Mouse (Mus musculus) midbrain, embryonic 16.5 days (tissue): ENCODE data around the gene Cgn. TPM values are rescaled to one million over a fixed set of nuclear protein-coding genes. Genes with fewer than 3 reads are reported as not detected.
A peak's percentile ranks its signal among the peaks of the same experiment; 100 is the strongest.
"Not testable (repeated sequence)": the region's sequence is repeated elsewhere in the genome, so short reads cannot be mapped to it uniquely, and the experiment has no call there.

ENCODE experiments used
- ATAC-seq: fragments of 200-750 bp; cut with Nextera tagmentation; 2 replicates; pipeline ENCODE4 v1.8.0; 2017; ENCODE audit warnings: moderate TSS enrichment
- H3K27ac ChIP-seq: fragments of 300-500 bp; sonication (generic); 2 replicates; pipeline ENCODE4 v1.5.1; 2014; ENCODE audit warnings: mild to moderate bottlenecking, low read length, mixed read lengths
- H3K27me3 ChIP-seq: fragments of 300-500 bp; sonication (generic); 2 replicates; pipeline ENCODE4 v1.6.1; 2014; ENCODE audit warnings: low read depth, low read length, mixed read lengths; ENCODE audit not compliant: control insufficient read depth, insufficient read depth
- H3K36me3 ChIP-seq: fragments of 300-500 bp; sonication (generic); 2 replicates; pipeline ENCODE4 v1.6.1; 2014; ENCODE audit warnings: mild to moderate bottlenecking, low read length, moderate library complexity, mixed read lengths; ENCODE audit not compliant: control insufficient read depth, insufficient read depth
- H3K4me1 ChIP-seq: fragments of 300-500 bp; sonication (generic); 2 replicates; pipeline ENCODE4 v1.6.1; 2014; ENCODE audit warnings: mild to moderate bottlenecking, low read length, mixed read lengths; ENCODE audit not compliant: control insufficient read depth, insufficient read depth
- H3K4me2 ChIP-seq: fragments of 300-500 bp; sonication (generic); 2 replicates; pipeline ENCODE4 v1.6.1; 2014; ENCODE audit warnings: mild to moderate bottlenecking, low read length, mixed read lengths
- H3K4me3 ChIP-seq: fragments of 300-500 bp; sonication (generic); 2 replicates; pipeline ENCODE4 v1.5.1; 2014; ENCODE audit warnings: low read depth, mild to moderate bottlenecking, low read length, moderate library complexity, mixed read lengths
- H3K9ac ChIP-seq: fragments of 300-500 bp; sonication (generic); 2 replicates; pipeline ENCODE4 v1.6.1; 2014; ENCODE audit warnings: low read depth, low read length, mixed read lengths
- H3K9me3 ChIP-seq: fragments of 300-500 bp; sonication (generic); replicated peaks from 2 replicates; pipeline ENCODE4 v1.6.1; 2014; ENCODE audit warnings: mild to moderate bottlenecking, low read length, mixed read lengths; ENCODE audit not compliant: control insufficient read depth, poor library complexity, severe bottlenecking
- WGBS: fragments of 180-500 bp; shearing (Covaris S2); extraction: QIAGEN DNeasy Blood & Tissue Kit; methylation state at CpG from one replicate; pipeline ENCODE4 v1.1.7; 2014; 5-methylcytosine and 5-hydroxymethylcytosine counted together
- polyA plus RNA-seq: library from polyadenylated mRNA; unstranded; fragments of >200 nt; fragmentation: Nextera tagmentation; extraction: Ambion mirVana; gene quantifications from 2 replicates; pipeline ENCODE4 v1.2.1, GENCODE M21; 2015

The Cgn gene
- polyA plus RNA-seq, 1 experiment from 2014 or later = 16.9 TPM

DNA sequence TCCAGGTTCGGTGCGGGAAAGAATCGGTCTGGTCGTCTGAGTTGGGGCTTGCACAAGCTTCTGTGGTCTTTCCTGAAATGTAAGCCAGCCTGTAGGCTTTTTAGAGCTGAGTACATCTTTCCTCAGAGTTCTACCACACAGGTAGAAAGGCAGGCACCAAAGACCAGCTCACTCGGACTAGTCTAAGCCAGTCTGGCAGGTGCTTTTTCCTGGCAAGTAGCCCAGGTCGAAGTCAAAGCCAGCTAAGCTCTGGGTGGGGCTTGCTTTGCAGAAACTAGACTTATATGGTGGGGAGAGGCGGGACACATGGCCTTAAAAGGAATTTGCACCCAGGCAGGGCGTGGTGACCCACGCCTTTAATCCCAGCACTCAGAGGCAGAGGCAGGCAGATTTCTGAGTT lies 27.9 kb downstream of the Cgn start:
- not testable (repeated sequence) for H3K4me2 ChIP-seq, H3K9me3 ChIP-seq, H3K27ac ChIP-seq, H3K4me1 ChIP-seq, H3K4me3 ChIP-seq, H3K9ac ChIP-seq, H3K36me3 ChIP-seq, H3K27me3 ChIP-seq
- 44% methylated on average over 4 of the region's 9 CpGs for WGBS
- peak; percentile 73 for ATAC-seq

GRCm38 (mm10) chr3:94758056-94758409 lies 28.3 kb downstream of the Cgn start:
- H3K4me3 ChIP-seq = peak overlapping the region; percentile 34
- H3K4me1 ChIP-seq, H3K9me3 ChIP-seq, H3K36me3 ChIP-seq, H3K9ac ChIP-seq, H3K27ac ChIP-seq, H3K27me3 ChIP-seq: not testable (repeated sequence)
- H3K4me2 ChIP-seq = peak overlapping the region; percentile 33
- 0% methylated on average over 12 of the region's 31 CpGs for WGBS
- peak; percentile 94 for ATAC-seq

DNA sequence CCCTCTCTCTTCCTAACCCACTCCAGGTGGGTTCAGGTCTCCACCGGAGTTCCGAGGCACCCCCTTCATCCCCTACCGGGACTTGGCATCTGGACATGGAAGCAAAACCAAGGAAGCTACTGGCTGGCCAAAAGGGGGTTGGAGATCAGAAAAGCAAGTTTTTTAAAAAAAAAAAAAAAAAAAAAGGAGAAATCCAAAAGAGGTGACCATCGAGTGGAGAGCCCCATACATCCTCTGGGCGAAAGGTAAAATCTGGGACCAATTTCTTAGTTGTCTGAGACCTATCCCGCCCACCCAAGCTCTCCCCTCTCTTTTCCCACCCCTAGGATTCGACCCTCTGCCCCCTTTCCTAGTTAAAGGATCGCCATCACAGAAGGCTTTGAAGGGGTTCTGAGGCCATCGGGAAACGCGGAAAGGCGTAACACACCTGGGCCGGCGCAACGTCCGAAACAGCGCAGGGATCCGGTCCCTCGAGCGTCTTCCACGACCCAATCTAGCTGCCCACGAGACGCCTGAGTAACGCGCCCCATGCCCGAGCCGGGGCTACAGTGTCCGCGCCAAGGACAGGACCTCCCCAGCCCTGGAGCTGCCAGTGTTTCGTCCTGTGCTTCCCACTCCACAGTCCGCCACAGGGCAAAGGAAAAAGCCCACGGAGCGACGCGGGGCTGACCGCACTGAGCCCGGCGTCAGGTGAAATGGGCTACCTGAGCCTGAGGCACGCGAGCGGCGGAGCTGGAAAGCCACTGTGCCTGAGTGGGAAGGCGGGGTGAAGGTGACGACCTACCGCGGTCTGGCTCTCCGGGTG lies 28.8 kb downstream of the Cgn start:
- not testable (repeated sequence) for H3K9me3 ChIP-seq, H3K27ac ChIP-seq, H3K4me1 ChIP-seq, H3K27me3 ChIP-seq, H3K36me3 ChIP-seq
- Histone ChIP-seq H3K9ac (0 out of 2 replicates have a peak overlapping the region, but pooled peaks have one; percentile 35), H3K4me2 (peak overlapping the region; percentile 54), H3K4me3 (peak overlapping the region; percentile 34)
- WGBS = 5% methylated on average over 21 of the region's 47 CpGs
- peak; percentile 78 for ATAC-seq

DNA sequence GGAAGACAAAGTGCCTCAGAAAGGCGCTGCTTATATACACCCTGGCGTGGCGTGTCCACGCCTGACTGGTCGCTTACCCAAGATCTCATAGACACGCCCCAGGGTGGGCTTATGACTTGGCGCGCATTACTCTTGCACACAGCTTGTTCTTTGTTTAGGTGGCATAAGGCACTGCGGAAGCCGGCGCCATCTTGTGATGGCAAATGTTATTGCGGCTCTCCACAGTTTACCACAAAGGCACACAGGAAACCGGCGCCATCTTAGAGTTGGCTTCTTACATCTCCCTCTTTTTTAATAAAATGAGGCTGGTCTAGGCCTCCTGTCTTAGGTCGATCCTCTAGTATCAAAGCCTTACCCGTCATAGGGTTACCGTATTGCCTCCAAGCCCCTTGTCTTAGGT lies 40.6 kb downstream of the Cgn start:
- H3K27me3 ChIP-seq = no peaks in the 10 kb centered on the region
- 93% methylated on average over 17 of the region's 17 CpGs for WGBS
- no peaks in the 10 kb centered on the region for H3K36me3 ChIP-seq
- no peak overlapping the region for H3K27ac ChIP-seq
- H3K4me1 ChIP-seq = no peaks in the 10 kb centered on the region
- H3K9ac ChIP-seq = no peak overlapping the region
- H3K4me2 ChIP-seq = no peak overlapping the region
- no peak for ATAC-seq
- no peaks in the 10 kb centered on the region; the same call in 1 of the 2 replicates for H3K9me3 ChIP-seq
- H3K4me3 ChIP-seq = no peak overlapping the region

DNA sequence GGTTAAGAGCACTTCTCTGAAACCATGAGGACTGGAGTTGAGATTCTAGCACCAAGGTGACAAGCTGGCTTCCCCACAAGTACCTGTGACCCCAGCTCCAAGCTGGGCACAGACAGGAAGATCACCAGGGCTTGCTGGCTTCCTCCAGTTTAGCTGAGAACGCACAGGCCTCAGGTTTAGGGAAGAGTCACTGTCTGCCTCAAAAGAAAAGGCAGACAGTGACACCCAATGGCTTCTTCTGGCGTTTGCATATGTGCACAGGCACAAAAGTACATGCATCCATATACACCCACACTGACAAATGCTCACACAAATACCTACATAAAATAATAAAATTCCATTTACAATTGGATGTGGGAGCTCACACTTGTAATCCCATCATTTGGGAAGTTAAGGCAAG lies 62.7 kb downstream of the Cgn start:
- H3K9me3 ChIP-seq = not testable (repeated sequence)

GRCm38 (mm10) chr3:94718253-94718652 lies 68.0 kb downstream of the Cgn start:
- not testable (repeated sequence) for H3K4me3 ChIP-seq, H3K9ac ChIP-seq, H3K36me3 ChIP-seq, ATAC-seq, H3K27me3 ChIP-seq, H3K27ac ChIP-seq, H3K4me2 ChIP-seq, H3K9me3 ChIP-seq, H3K4me1 ChIP-seq
- 33% methylated on average over 1 of the region's 1 CpGs for WGBS

More for the DNA sequence above, 62.7 kb downstream of the Cgn start:
- not testable (repeated sequence) for H3K36me3 ChIP-seq, H3K4me3 ChIP-seq, H3K4me2 ChIP-seq, ATAC-seq, H3K27me3 ChIP-seq, H3K4me1 ChIP-seq, H3K9ac ChIP-seq, H3K27ac ChIP-seq
- 35% methylated on average over 2 of the region's 2 CpGs for WGBS

GRCm38 (mm10) chr3:94713424-94713823 lies 72.9 kb downstream of the Cgn start:
- not testable (repeated sequence) for H3K9ac ChIP-seq, H3K27ac ChIP-seq, H3K4me3 ChIP-seq, H3K9me3 ChIP-seq, ATAC-seq, H3K27me3 ChIP-seq, H3K4me1 ChIP-seq, H3K36me3 ChIP-seq, H3K4me2 ChIP-seq
- 84% methylated on average over 3 of the region's 3 CpGs for WGBS

GRCm38 (mm10) chr3:94710591-94710990 lies 75.7 kb downstream of the Cgn start:
- H3K9me3 ChIP-seq, H3K4me3 ChIP-seq, H3K27me3 ChIP-seq, H3K4me2 ChIP-seq, ATAC-seq, H3K36me3 ChIP-seq, H3K4me1 ChIP-seq, H3K27ac ChIP-seq, H3K9ac ChIP-seq: not testable (repeated sequence)
